Mouse (Mus musculus) adrenal gland, adult 18-20 months (tissue): Measurements from ENCODE around the gene Aak1. TPM values are rescaled to one million over a fixed set of nuclear protein-coding genes. Genes with fewer than 3 reads are reported as not detected.
"Not testable (repeated sequence)": the region's sequence is repeated elsewhere in the genome, so short reads cannot be mapped to it uniquely, and the experiment has no call there.

Experiments
- DNase-seq, 2 experiments: peaks; one replicate each; pipeline ENCODE4 v3.0.0; 2021 to 2022; ENCODE audit warnings: low spot score in 2 of 2
- total RNA-seq, 2 experiments: library from RNA; stranded (reverse); gene quantifications; 1 replicate in 1 of 2; 2 replicates in 1 of 2; pipeline ENCODE4 v1.2.3; 2021

The Aak1 gene
- total RNA-seq, 2 experiments from 2014 or later = 104 to 109 TPM

DNA sequence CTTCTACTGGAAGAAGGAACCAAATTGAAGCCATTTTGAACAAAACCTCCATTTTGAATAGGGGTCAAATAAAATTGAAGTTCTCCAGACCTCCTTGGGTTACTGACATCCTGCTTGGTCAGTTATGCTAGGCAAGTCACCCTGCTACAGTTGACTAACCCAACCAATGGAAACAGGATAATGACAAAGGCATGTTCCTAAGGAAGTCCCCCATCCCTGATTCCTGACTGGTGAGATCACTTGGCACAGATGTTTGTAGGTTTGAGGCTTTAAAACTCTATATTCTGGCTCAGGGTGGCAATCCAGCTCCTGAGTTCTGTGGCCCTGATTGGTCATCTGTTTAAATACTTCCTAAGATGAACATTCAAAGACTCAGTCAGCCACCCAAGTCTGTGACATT lies 156.3 kb downstream of the Aak1 start:
- no peak for DNase-seq

DNA sequence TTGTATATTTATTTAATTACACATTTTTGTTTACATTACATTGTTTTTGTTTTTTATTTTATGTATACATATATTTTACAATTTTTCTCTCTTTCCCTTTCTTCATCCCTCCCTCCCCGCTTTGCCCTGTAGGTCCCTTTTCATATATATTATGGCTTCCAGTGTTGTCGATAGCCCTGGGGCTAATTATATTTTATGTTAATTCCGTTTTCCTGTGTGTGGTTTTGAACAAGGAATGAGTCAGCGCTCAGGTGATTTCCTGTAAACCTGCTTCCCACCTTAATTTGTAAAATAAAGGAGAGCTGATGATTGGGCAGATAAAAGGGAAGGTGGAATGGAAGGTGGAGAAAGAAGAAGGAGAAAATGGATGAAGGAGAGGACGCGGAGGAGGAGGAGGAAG lies 159.6 kb downstream of the Aak1 start, which contains the start of gene Nfu1:
TSS of gene Nfu1 (plus strand) at position 350 of the 400 bp plus-strand sequence.
- DNase-seq = no peak

GRCm38 (mm10) chr6:87009692-87010328 lies 160.5 kb downstream of the Aak1 start:
- peak; percentile 95 to 96 for DNase-seq

GRCm38 (mm10) chr6:87016916-87017315 lies 167.6 kb downstream of the Aak1 start:
- no peak for DNase-seq

GRCm38 (mm10) chr6:87018874-87019273 lies 169.6 kb downstream of the Aak1 start:
- DNase-seq = no peak

GRCm38 (mm10) chr6:87021791-87022190 lies 172.5 kb downstream of the Aak1 start:
- DNase-seq = no peak

- no peak for DNase-seq
These were observed 177.7 kb downstream of the Aak1 start for GRCm38 (mm10) chr6:87026980-87027379.

- DNase-seq = peak; percentile 27 to 36
These were observed 179.6 kb downstream of the Aak1 start for GRCm38 (mm10) chr6:87028881-87029280.

- not testable (repeated sequence) for DNase-seq
These were observed 182.0 kb downstream of the Aak1 start for GRCm38 (mm10) chr6:87031310-87031709.

- DNase-seq = no peak
These were observed 183.1 kb downstream of the Aak1 start for GRCm38 (mm10) chr6:87032401-87032800.

DNA sequence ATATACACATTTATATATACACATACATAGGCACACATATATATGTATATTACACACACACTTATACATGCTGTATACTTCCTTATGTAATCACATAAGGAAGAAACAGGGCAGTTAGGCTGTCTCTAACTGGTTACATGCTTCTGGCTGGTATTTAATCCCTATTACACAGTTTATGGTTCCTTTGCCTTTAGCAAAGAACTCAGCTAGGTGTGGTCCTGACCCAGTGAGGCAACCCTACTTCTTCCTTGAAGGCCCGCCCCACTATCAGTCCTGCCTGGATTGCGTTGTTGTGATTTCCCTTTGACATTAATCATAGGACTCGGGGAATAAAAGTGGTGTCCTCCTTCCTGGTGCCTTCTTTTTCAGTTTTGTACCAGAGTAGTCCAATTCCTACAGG lies 185.1 kb downstream of the Aak1 start:
- no peak for DNase-seq

DNA sequence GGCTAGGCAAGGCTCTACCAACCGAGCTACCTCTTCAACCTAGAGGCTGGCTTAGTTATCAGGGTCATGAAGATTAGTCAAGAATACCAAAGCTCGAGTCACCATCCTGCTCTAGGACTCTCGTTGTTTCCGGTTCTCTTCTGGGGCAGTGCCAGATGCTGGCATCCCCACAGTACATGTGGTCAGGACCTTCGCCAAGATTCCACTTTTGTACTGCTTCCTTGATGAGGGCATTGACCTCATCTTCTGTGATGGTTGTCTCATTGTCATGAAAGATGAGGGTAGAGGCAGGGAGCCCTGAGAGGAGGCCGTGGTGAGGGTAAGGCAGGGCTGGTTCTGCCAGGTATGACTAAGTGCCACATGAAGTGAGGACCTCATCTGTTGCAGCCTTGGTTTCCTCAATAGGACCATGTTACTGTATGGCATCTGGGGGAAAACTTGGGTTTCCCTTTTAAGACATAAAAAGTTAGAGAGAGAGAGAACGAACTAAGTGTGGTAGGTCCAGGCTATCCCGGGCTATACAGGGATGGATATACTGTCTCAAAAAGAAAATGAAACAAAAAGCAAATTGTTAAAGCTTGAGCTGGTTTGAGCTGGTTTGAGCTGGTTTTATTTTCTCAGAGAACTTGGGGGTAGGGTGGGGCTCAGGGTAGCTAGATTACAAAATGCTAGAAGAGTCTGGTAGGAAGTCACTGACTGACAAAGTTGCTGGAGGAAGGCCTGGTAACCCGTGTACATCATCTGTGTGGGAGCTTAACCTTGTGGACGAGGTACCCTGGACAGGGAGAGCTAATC lies 188.7 kb downstream of the Aak1 start:
- no peak for DNase-seq

DNA sequence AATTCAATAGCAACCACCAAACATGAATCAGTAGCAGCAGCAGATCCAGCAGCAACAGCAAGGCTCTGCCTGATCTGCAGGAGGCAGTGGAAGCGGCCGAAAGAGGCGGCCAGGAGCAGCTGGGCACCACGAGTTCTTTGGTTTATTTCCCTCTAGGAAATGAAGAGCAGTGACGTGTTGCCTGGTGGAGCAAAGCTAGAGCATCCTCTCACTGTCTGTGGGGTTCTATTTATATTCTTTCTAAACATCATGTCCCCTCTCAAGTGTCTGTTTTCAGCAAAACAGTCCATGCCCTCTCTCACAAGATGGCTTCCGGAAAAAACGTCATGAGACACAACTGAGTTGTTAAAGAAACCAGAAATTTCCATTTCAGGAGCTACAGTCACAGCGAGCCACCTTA lies 189.8 kb downstream of the Aak1 start:
- DNase-seq = no peak

GRCm38 (mm10) chr6:87040971-87041370 lies 191.7 kb downstream of the Aak1 start:
- peak in 1 of 2 experiments; percentile 18 for DNase-seq

GRCm38 (mm10) chr6:87041431-87041830 lies 192.1 kb downstream of the Aak1 start:
- no peak for DNase-seq

DNA sequence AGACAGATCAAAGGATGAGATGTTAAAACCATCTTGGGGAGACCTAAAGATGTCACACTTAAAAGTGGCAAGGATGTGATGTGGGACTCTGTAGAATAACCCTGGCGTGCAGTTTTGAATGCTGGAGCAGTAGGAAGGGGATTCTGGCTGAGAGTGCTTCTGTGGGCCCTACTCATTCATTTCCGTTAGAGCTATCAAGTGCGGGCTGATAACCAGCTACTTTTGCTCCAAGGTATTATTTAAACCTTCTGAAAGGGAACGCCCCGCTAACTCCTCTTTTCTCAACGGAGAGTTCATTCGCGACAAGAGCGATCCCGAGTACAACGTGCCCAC lies 192.7 kb downstream of the Aak1 start:
- no peak for DNase-seq

DNA sequence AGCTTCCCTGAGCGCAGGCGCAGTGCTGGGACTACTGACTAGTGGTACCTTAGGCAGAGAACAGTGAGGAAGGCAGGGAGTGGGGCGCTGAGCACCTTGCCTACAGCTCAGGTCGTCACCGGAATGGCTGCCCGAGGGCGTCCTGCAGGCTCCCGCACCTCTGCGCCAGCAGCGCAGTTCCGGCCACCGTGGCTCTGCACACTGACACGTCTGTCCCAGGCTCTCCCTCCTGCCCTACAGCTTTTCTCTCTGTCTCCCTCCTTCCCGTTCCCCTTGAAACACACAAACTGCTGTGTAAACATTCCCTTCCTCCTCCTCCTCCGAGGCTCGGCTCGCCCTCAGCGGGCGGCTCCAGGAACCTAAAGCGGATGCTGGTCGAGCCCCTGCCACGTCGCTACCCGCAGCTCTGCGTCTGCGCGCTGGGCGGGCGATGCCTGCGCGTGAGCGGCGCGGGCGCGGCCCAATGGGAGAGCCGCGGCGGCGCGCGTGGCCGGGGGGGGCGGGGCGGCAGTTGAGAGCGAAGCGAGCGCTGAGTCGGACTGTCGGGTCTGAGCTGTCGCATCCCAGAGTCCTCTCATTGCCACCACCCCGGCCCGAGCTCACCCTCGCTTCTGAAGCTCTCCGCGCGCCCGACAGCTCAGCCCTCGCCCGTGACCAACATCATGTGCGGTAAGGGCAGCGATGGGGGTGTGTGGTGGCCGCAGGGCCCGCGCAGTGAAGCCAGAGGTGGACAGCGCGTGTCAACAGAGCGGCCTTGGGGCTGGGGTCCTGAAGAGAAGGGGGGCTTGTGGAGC lies 193.2 kb downstream of the Aak1 start, which contains the start of gene Gfpt1:
TSS of gene Gfpt1 (plus strand) at position 510 of the 794 bp plus-strand sequence.
- peak; percentile 96 to 97 for DNase-seq

- no peak for DNase-seq
These were observed 193.8 kb downstream of the Aak1 start for GRCm38 (mm10) chr6:87043131-87043516.

GRCm38 (mm10) chr6:87044895-87045294 lies 195.6 kb downstream of the Aak1 start:
- no peak for DNase-seq

DNA sequence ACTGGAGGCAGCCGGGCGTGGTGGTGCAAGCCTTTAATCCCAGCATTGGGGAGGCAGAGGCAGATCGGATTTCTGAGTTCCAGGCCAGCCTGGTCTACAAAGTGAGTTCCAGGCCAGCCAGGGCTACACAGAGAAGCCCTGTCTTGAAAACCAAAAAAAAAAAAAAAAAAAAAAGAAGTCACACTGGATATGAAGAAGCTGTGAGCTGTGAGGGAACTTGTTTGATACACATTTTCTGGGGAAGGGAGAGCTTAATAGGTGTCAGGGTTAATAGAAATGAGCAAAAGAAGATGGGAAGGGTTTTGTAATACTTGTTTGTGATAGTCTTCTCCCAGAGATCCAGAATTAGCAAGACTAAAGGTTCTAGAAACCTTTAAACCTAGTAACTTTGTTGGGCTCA lies 196.2 kb downstream of the Aak1 start:
- no peak for DNase-seq

DNA sequence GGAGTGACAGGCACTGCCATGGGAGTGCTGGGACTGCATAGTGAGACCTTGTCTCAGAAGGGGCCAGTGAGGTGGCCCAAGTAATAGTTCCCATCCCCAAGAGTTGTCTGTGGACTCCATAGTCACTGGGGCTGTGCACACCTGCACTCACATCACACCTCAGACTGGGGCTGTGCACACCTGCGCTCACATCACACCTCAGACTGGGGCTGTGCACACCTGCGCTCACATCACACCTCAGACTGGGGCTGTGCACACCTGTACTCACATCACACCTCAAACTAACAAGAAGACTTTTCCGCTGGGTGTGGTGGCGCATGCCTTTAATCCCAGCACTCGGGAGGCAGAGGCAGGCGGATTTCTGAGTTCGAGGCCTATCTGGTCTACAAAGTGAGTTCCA lies 199.4 kb downstream of the Aak1 start:
- not testable (repeated sequence) for DNase-seq
